Mouse (Mus musculus): ENCODE results near the gene Ets2. TPM values are rescaled to one million over a fixed set of nuclear protein-coding genes. Genes with fewer than 3 reads are reported as not detected.

Gene Ets2
- polyA plus RNA-seq, 1 experiment from 2014 or later, result 63.1 TPM

- H3K9ac ChIP-seq, result no peak overlapping the region
- no peak overlapping the region for H3K27ac ChIP-seq
- no peaks in the 10 kb centered on the region for H3K27me3 ChIP-seq
- H3K4me3 ChIP-seq (replicated peaks), result no peak overlapping the region
- no peaks in the 10 kb centered on the region for H3K36me3 ChIP-seq
- WGBS, result 62% methylated on average over 10 of the region's 10 CpGs
- ATAC-seq (replicated peaks; ENCODE audit: low FRiP score), result peak; percentile 82
- H3K9me3 ChIP-seq (replicated peaks), result no peaks in the 10 kb centered on the region
- H3K4me1 ChIP-seq, result peaks cover 19% of the 10 kb centered on the region
- no peak overlapping the region for H3K4me2 ChIP-seq
Measured at GRCm38 (mm10) chr16:95741915-95742739, 40.3 kb downstream of the Ets2 start.

GRCm38 (mm10) chr16:95742740-95743030, 40.8 kb downstream of the Ets2 start:
- no peak; the same call in 1 of the 2 replicates for ATAC-seq (replicated peaks; ENCODE audit: low FRiP score)
- no peak overlapping the region for H3K9ac ChIP-seq
- no peak overlapping the region for H3K4me3 ChIP-seq (replicated peaks)
- H3K36me3 ChIP-seq, result no peaks in the 10 kb centered on the region
- H3K4me1 ChIP-seq, result peaks cover 19% of the 10 kb centered on the region
- no peak overlapping the region for H3K27ac ChIP-seq
- H3K4me2 ChIP-seq, result no peak overlapping the region
- H3K27me3 ChIP-seq, result no peaks in the 10 kb centered on the region
- whole genome bisulfite sequencing, result 9% methylated on average over 6 of the region's 6 CpGs
- H3K9me3 ChIP-seq (replicated peaks), result no peaks in the 10 kb centered on the region

- no peak for ATAC-seq (replicated peaks; ENCODE audit: low FRiP score)
- no peaks in the 10 kb centered on the region for H3K9me3 ChIP-seq (replicated peaks)
- no peak overlapping the region for H3K9ac ChIP-seq
- H3K4me2 ChIP-seq, result no peak overlapping the region
- H3K27ac ChIP-seq, result no peak overlapping the region
- no peaks in the 10 kb centered on the region for H3K27me3 ChIP-seq
- WGBS, result 55% methylated on average over 4 of the region's 4 CpGs
- peaks cover 19% of the 10 kb centered on the region for H3K4me1 ChIP-seq
- no peak overlapping the region for H3K4me3 ChIP-seq (replicated peaks)
- no peaks in the 10 kb centered on the region for H3K36me3 ChIP-seq
Measured at GRCm38 (mm10) chr16:95743104-95743503, 41.2 kb downstream of the Ets2 start.

- WGBS, result 49% methylated on average over 8 of the region's 8 CpGs
- no peak overlapping the region for H3K9ac ChIP-seq
- H3K9me3 ChIP-seq (replicated peaks), result no peaks in the 10 kb centered on the region
- no peak for ATAC-seq (replicated peaks; ENCODE audit: low FRiP score)
- H3K4me1 ChIP-seq, result peaks cover 29% of the 10 kb centered on the region
- H3K27ac ChIP-seq, result no peak overlapping the region
- H3K4me2 ChIP-seq, result no peak overlapping the region
- no peaks in the 10 kb centered on the region for H3K36me3 ChIP-seq
- H3K4me3 ChIP-seq (replicated peaks), result no peak overlapping the region
- H3K27me3 ChIP-seq, result no peaks in the 10 kb centered on the region
Measured at GRCm38 (mm10) chr16:95744771-95745170, 42.9 kb downstream of the Ets2 start.

- Histone ChIP-seq H3K4me3 (replicated peaks) (no peak overlapping the region), H3K4me2 (no peak overlapping the region), H3K9me3 (replicated peaks) (no peaks in the 10 kb centered on the region), H3K27ac (no peak overlapping the region; the same call in 1 of the 2 replicates), H3K27me3 (no peaks in the 10 kb centered on the region), H3K9ac (no peak overlapping the region), H3K36me3 (no peaks in the 10 kb centered on the region), H3K4me1 (peaks cover 37% of the 10 kb centered on the region)
- no peak for ATAC-seq (replicated peaks; ENCODE audit: low FRiP score)
- WGBS, result 79% methylated on average over 3 of the region's 3 CpGs
Measured at GRCm38 (mm10) chr16:95745685-95746084, 43.8 kb downstream of the Ets2 start.

- no peak overlapping the region for H3K9ac ChIP-seq
- WGBS, result 76% methylated on average over 2 of the region's 2 CpGs
- H3K4me3 ChIP-seq (replicated peaks), result no peak overlapping the region
- no peaks in the 10 kb centered on the region for H3K9me3 ChIP-seq (replicated peaks)
- no peak for ATAC-seq (replicated peaks; ENCODE audit: low FRiP score)
- no peaks in the 10 kb centered on the region for H3K27me3 ChIP-seq
- peaks cover 35% of the 10 kb centered on the region for H3K4me1 ChIP-seq
- no peaks in the 10 kb centered on the region for H3K36me3 ChIP-seq
- H3K4me2 ChIP-seq, result no peak overlapping the region
- no peak overlapping the region; the same call in 1 of the 2 replicates for H3K27ac ChIP-seq
Measured at GRCm38 (mm10) chr16:95746565-95746964, 44.7 kb downstream of the Ets2 start.

GRCm38 (mm10) chr16:95749291-95750103, 47.6 kb downstream of the Ets2 start:
- 62% methylated on average over 12 of the region's 12 CpGs for WGBS
- no peak overlapping the region for H3K4me2 ChIP-seq
- H3K4me3 ChIP-seq (replicated peaks), result no peak overlapping the region
- H3K4me1 ChIP-seq, result peaks cover 30% of the 10 kb centered on the region
- no peaks in the 10 kb centered on the region for H3K36me3 ChIP-seq
- no peaks in the 10 kb centered on the region for H3K9me3 ChIP-seq (replicated peaks)
- no peak overlapping the region for H3K9ac ChIP-seq
- ATAC-seq (replicated peaks; ENCODE audit: low FRiP score), result no peak
- H3K27me3 ChIP-seq, result no peaks in the 10 kb centered on the region
- H3K27ac ChIP-seq, result no peak overlapping the region

GRCm38 (mm10) chr16:95750211-95750629, 48.3 kb downstream of the Ets2 start:
- Histone ChIP-seq H3K4me3 (replicated peaks) (no peak overlapping the region), H3K27me3 (no peaks in the 10 kb centered on the region), H3K4me2 (no peak overlapping the region), H3K27ac (no peak overlapping the region), H3K9ac (no peak overlapping the region), H3K9me3 (replicated peaks) (no peaks in the 10 kb centered on the region), H3K36me3 (no peaks in the 10 kb centered on the region), H3K4me1 (peaks cover 30% of the 10 kb centered on the region)
- WGBS, result 76% methylated on average over 6 of the region's 6 CpGs
- no peak for ATAC-seq (replicated peaks; ENCODE audit: low FRiP score)

- H3K27me3 ChIP-seq, result no peaks in the 10 kb centered on the region
- no peak for ATAC-seq (replicated peaks; ENCODE audit: low FRiP score)
- WGBS, result 55% methylated on average over 9 of the region's 9 CpGs
- no peak overlapping the region for H3K4me2 ChIP-seq
- no peaks in the 10 kb centered on the region for H3K36me3 ChIP-seq
- no peak overlapping the region for H3K9ac ChIP-seq
- H3K9me3 ChIP-seq (replicated peaks), result no peaks in the 10 kb centered on the region
- H3K4me3 ChIP-seq (replicated peaks), result no peak overlapping the region
- no peak overlapping the region; the same call in 1 of the 2 replicates for H3K27ac ChIP-seq
- peaks cover 30% of the 10 kb centered on the region for H3K4me1 ChIP-seq
Measured at GRCm38 (mm10) chr16:95752502-95752901, 50.6 kb downstream of the Ets2 start.

- no peak for ATAC-seq (replicated peaks; ENCODE audit: low FRiP score)
Measured at GRCm38 (mm10) chr16:95753295-95753694, 51.4 kb downstream of the Ets2 start.

GRCm38 (mm10) chr16:95759151-95759987, 57.5 kb downstream of the Ets2 start:
- Histone ChIP-seq H3K4me1 (no peaks in the 10 kb centered on the region; the same call in 1 of the 2 replicates), H3K27ac (no peak overlapping the region), H3K4me3 (replicated peaks) (no peak overlapping the region), H3K36me3 (no peaks in the 10 kb centered on the region), H3K9ac (no peak overlapping the region), H3K9me3 (replicated peaks) (no peaks in the 10 kb centered on the region), H3K4me2 (no peak overlapping the region), H3K27me3 (no peaks in the 10 kb centered on the region)
- no peak for ATAC-seq (replicated peaks; ENCODE audit: low FRiP score)
- WGBS, result 92% methylated on average over 8 of the region's 8 CpGs

More at GRCm38 (mm10) chr16:95753295-95753694, 51.4 kb downstream of the Ets2 start:
- Histone ChIP-seq H3K4me2 (no peak overlapping the region), H3K9me3 (replicated peaks) (no peaks in the 10 kb centered on the region), H3K4me3 (replicated peaks) (no peak overlapping the region), H3K27me3 (no peaks in the 10 kb centered on the region), H3K9ac (no peak overlapping the region), H3K27ac (no peak overlapping the region), H3K4me1 (peaks cover 30% of the 10 kb centered on the region), H3K36me3 (no peaks in the 10 kb centered on the region)
- 26% methylated on average over 7 of the region's 7 CpGs for WGBS
